Mouse (Mus musculus): ENCODE measurements around the gene Trappc1. TPM values are rescaled to one million over a fixed set of nuclear protein-coding genes. Genes with fewer than 3 reads are reported as not detected.

The Trappc1 gene
- polyA plus RNA-seq, 1 experiment from 2014 or later: 159 TPM

DNA sequence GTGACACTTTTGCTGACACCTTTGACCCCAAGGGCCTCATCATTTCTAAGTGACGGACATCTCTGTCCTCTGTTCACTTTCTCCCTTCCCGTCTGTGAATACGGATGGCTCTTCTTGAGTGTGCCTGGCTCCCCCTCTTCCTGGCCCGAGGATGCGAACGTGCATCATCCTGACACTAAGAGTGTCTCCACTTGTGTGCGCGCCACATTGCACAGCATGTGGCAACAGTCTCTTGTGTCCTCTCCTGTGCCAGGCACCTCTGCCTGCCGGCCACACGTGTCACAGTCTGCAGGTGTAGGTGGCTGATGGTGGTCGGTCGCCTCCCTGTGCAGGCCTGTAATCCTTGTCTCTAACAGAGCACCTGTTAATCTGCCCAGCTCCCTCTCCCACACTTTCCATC lies 47.8 kb downstream of the Trappc1 start:
- H3K4me1 ChIP-seq (replicated peaks; ENCODE audit: control insufficient read depth, insufficient read depth, low read length): peaks cover 28% of the 10 kb centered on the region
- WGBS: 47% methylated on average over 12 of the region's 12 CpGs
- H3K27ac ChIP-seq (ENCODE audit: low read length): peak overlapping the region; percentile 93; the same call in 1 of the 2 replicates
- H3K4me3 ChIP-seq (ENCODE audit: low read length): no peak overlapping the region; the same call in 1 of the 2 replicates
- H3K36me3 ChIP-seq (ENCODE audit: control insufficient read depth, insufficient read depth, low read length): peaks cover 9% of the 10 kb centered on the region
- H3K27me3 ChIP-seq (ENCODE audit: control insufficient read depth, insufficient read depth, low read depth, low read length): no peaks in the 10 kb centered on the region
- no peaks in the 10 kb centered on the region for H3K9me3 ChIP-seq (ENCODE audit: control insufficient read depth, low read length)
- peak overlapping the region; percentile 50; the same call in 1 of the 2 replicates for H3K9ac ChIP-seq (ENCODE audit: low read length)
- 0 out of 2 replicates have a peak overlapping the region, but pooled peaks have one; percentile 49 for H3K4me2 ChIP-seq (ENCODE audit: low read depth, low read length)
- ATAC-seq (ENCODE audit: low read depth): no peak

DNA sequence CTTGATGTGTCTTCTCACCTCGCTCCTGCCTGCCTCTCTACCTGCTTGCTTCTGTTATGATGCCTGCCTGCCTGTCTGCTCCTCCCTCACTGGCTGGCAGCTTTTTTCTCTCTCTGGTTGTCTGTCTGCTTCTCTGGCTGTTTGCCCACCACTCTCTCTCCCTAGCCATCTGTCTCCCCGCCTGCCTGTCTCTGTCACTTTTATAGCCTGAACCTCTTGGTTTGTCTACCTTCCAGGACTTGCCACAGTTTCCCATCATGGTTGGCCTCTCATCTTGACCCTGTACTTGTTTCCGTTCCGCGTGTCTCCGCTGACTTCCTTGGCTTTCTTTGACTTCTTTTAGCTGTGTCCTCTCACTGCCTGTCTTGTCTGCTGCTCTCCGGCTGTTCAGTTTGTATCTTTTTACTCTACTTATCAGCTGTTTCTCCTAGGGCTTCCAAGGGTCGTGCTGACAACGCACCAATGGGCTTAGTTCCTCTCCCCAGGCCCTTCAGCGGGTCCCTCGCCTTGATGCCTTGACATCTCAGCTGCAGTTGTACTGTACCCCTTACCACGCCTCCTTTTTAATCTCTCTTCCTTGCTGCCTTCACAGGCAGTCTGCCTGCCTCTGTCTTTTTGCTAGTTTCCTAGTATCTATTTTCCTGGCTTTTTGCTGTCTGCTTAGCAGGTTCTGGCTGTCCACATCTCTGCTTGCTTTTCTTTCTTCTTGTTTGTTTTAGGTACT lies 48.4 kb downstream of the Trappc1 start:
- H3K4me3 ChIP-seq (ENCODE audit: low read length): no peak overlapping the region
- H3K36me3 ChIP-seq (ENCODE audit: control insufficient read depth, insufficient read depth, low read length): peaks cover 11% of the 10 kb centered on the region
- H3K4me2 ChIP-seq (ENCODE audit: low read depth, low read length): 0 out of 2 replicates have a peak overlapping the region, but pooled peaks have one; percentile 1
- 28% methylated on average over 12 of the region's 12 CpGs for WGBS
- ATAC-seq (ENCODE audit: low read depth): no peak
- H3K27ac ChIP-seq (ENCODE audit: low read length): peak overlapping the region; percentile 32; the same call in 1 of the 2 replicates
- H3K27me3 ChIP-seq (ENCODE audit: control insufficient read depth, insufficient read depth, low read depth, low read length): no peaks in the 10 kb centered on the region
- peaks cover 28% of the 10 kb centered on the region for H3K4me1 ChIP-seq (replicated peaks; ENCODE audit: control insufficient read depth, insufficient read depth, low read length)
- no peak overlapping the region for H3K9ac ChIP-seq (ENCODE audit: low read length)
- no peaks in the 10 kb centered on the region for H3K9me3 ChIP-seq (ENCODE audit: control insufficient read depth, low read length)

DNA sequence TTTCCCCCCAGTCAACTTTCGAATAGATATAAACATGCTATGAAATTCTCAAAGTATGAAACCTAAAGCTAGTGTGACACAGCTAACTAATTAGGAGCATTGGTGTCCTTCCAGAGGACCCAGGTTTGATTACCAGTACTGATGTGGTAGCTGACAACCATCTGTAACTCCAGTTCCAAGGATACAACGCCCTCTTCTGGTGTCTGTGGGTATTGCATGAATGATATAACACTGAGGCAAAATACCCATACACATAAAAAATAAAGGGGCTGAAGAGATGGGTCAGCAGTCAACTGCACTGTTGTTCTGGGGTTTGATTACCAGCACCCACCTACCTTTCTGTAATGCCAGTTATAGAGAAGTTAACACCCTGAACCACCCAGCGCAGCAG lies 49.0 kb downstream of the Trappc1 start:
- H3K27ac ChIP-seq (ENCODE audit: low read length): peak overlapping the region; percentile 32; the same call in 1 of the 2 replicates
- H3K4me3 ChIP-seq (ENCODE audit: low read length): no peak overlapping the region
- no peak overlapping the region for H3K9ac ChIP-seq (ENCODE audit: low read length)
- H3K9me3 ChIP-seq (ENCODE audit: control insufficient read depth, low read length): no peaks in the 10 kb centered on the region
- H3K36me3 ChIP-seq (ENCODE audit: control insufficient read depth, insufficient read depth, low read length): peaks cover 16% of the 10 kb centered on the region
- no peaks in the 10 kb centered on the region for H3K27me3 ChIP-seq (ENCODE audit: control insufficient read depth, insufficient read depth, low read depth, low read length)
- H3K4me1 ChIP-seq (replicated peaks; ENCODE audit: control insufficient read depth, insufficient read depth, low read length): peaks cover 26% of the 10 kb centered on the region
- no peak overlapping the region for H3K4me2 ChIP-seq (ENCODE audit: low read depth, low read length)
- 51% methylated on average over 3 of the region's 3 CpGs for WGBS
- no peak for ATAC-seq (ENCODE audit: low read depth)

- peaks cover 23% of the 10 kb centered on the region for H3K4me1 ChIP-seq (replicated peaks; ENCODE audit: control insufficient read depth, insufficient read depth, low read length)
- WGBS: 90% methylated on average over 16 of the region's 16 CpGs
- ATAC-seq (ENCODE audit: low read depth): no peak
- peaks cover 18% of the 10 kb centered on the region for H3K36me3 ChIP-seq (ENCODE audit: control insufficient read depth, insufficient read depth, low read length)
- H3K27me3 ChIP-seq (ENCODE audit: control insufficient read depth, insufficient read depth, low read depth, low read length): no peaks in the 10 kb centered on the region
- H3K4me2 ChIP-seq (ENCODE audit: low read depth, low read length): no peak overlapping the region
- no peak overlapping the region for H3K4me3 ChIP-seq (ENCODE audit: low read length)
- H3K9ac ChIP-seq (ENCODE audit: low read length): no peak overlapping the region
- no peak overlapping the region for H3K27ac ChIP-seq (ENCODE audit: low read length)
- no peaks in the 10 kb centered on the region for H3K9me3 ChIP-seq (ENCODE audit: control insufficient read depth, low read length)
Observed at GRCm38 (mm10) chr11:69373223-69373965, 49.6 kb downstream of the Trappc1 start.

Other genes starting within 250 kb of the Trappc1 start
- 80.6 and 85.2 TPM in 2 replicates for gene Vamp2, start 235.5 kb upstream of the Trappc1 start, polyA plus RNA-seq (2015; fragmentation: Nextera tagmentation; extraction: Ambion mirVana)
- 31.1 and 32.4 TPM in 2 replicates for gene Per1, start 228.8 kb upstream of the Trappc1 start, polyA plus RNA-seq (2015; fragmentation: Nextera tagmentation; extraction: Ambion mirVana)
- gene Hes7, start 203.6 kb upstream of the Trappc1 start, polyA plus RNA-seq (2015; fragmentation: Nextera tagmentation; extraction: Ambion mirVana): 0.38 and 0.43 TPM in 2 replicates
- gene 9130213A22Rik, start 201.4 kb upstream of the Trappc1 start, polyA plus RNA-seq (2015; fragmentation: Nextera tagmentation; extraction: Ambion mirVana): 0.36 and 0.44 TPM in 2 replicates
- 0.24 and 0.31 TPM in 2 replicates for gene Aloxe3, start 198.1 kb upstream of the Trappc1 start, polyA plus RNA-seq (2015; fragmentation: Nextera tagmentation; extraction: Ambion mirVana)
- 0.33 TPM in 1 of 2 replicates, not detected in the other for gene Alox12b, start 167.0 kb upstream of the Trappc1 start, polyA plus RNA-seq (2015; fragmentation: Nextera tagmentation; extraction: Ambion mirVana)
- gene Alox8, start 126.1 kb upstream of the Trappc1 start, polyA plus RNA-seq (2015; fragmentation: Nextera tagmentation; extraction: Ambion mirVana): 0.43 and 0.44 TPM in 2 replicates
- 0.10 TPM in 2 replicates for gene Gucy2e, start 86.9 kb upstream of the Trappc1 start, polyA plus RNA-seq (2015; fragmentation: Nextera tagmentation; extraction: Ambion mirVana)
- 26.3 and 28.7 TPM in 2 replicates for gene Cntrob, start 205 bp upstream of the Trappc1 start, polyA plus RNA-seq (2015; fragmentation: Nextera tagmentation; extraction: Ambion mirVana)
- 0.62 and 1.6 TPM in 2 replicates for gene Kcnab3, start 2.3 kb downstream of the Trappc1 start, polyA plus RNA-seq (2015; fragmentation: Nextera tagmentation; extraction: Ambion mirVana)
- gene Rnf227, start 16.5 kb downstream of the Trappc1 start, polyA plus RNA-seq (2015; fragmentation: Nextera tagmentation; extraction: Ambion mirVana): 11.0 and 12.6 TPM in 2 replicates
- gene Chd3, start 45.4 kb downstream of the Trappc1 start, polyA plus RNA-seq (2015; fragmentation: Nextera tagmentation; extraction: Ambion mirVana): 56.9 and 60.3 TPM in 2 replicates
- gene Naa38, start 71.5 kb downstream of the Trappc1 start, polyA plus RNA-seq (2015; fragmentation: Nextera tagmentation; extraction: Ambion mirVana): 158 and 165 TPM in 2 replicates
- gene Cyb5d1, start 71.7 kb downstream of the Trappc1 start, polyA plus RNA-seq (2015; fragmentation: Nextera tagmentation; extraction: Ambion mirVana): 32.3 and 32.6 TPM in 2 replicates
- 54.7 and 57.4 TPM in 2 replicates for gene Tmem88, start 74.3 kb downstream of the Trappc1 start, polyA plus RNA-seq (2015; fragmentation: Nextera tagmentation; extraction: Ambion mirVana)
- gene Kdm6b, start 89.7 kb downstream of the Trappc1 start, polyA plus RNA-seq (2015; fragmentation: Nextera tagmentation; extraction: Ambion mirVana): 25.2 and 26.0 TPM in 2 replicates
- gene Dnah2, start 225.1 kb downstream of the Trappc1 start, polyA plus RNA-seq (2015; fragmentation: Nextera tagmentation; extraction: Ambion mirVana): 1.9 TPM in 2 replicates
- 5.6 and 5.7 TPM in 2 replicates for gene Efnb3, start 236.2 kb downstream of the Trappc1 start, polyA plus RNA-seq (2015; fragmentation: Nextera tagmentation; extraction: Ambion mirVana)

Data from lung, embryonic 16.5 days (tissue).